Mouse (Mus musculus): ENCODE results near the gene Rcbtb2.

DNA sequence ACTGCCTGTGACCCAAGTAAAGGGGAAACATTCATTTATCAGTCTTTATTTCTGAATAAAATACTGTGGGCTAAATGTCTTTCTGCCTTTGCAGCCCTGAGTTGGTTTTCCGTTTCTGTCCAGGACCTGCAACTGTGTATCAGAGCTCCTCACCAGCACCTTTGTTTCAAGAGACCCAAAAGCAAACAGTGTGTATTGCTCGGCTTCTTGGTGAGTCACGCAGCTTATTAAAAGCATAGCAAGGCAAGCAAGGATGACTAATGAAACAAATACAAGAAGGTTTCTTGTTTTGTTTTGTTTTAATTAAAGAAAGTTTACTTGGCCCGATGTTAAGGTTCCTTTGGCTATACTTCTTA lies at the start of gene Rcbtb2:
- no peak for TF ChIP-seq CTCF (IDR thresholded peaks at IDR 0.05; ENCODE audit: borderline replicate concordance, control insufficient read depth, extremely low read depth, insufficient read depth, low read length, poor library complexity)
- no peak for TF ChIP-seq POLR2A (IDR thresholded peaks at IDR 0.05; ENCODE audit: control insufficient read depth, extremely low read depth, insufficient read depth, low read length, poor library complexity)

Data from thymus, adult 2 months (tissue).